Mouse (Mus musculus): ENCODE data around the gene Ppdpf.

- TF ChIP-seq POLR2A (IDR thresholded peaks at IDR 0.05; ENCODE audit: control insufficient read depth, low read depth, low read length) (no peak), CTCF (IDR thresholded peaks at IDR 0.05; ENCODE audit: control insufficient read depth, insufficient read depth, insufficient replicate concordance, low read depth, low read length) (no peak)
Observed at GRCm38 (mm10) chr2:181191936-181192335, 4.9 kb downstream of the Ppdpf start.
